Mouse (Mus musculus) kidney, postnatal 14 days (tissue): ENCODE measurements at regions not wholly inside any gene's neighbourhood (a gene's known extent, or its start where the extent isn't known, plus 50 kb on each side); places are given as distances from the start of the nearest gene placed in this dataset.

Experiments
- DNase-seq: peaks from one replicate; pipeline ENCODE4 v3.0.0; 2022; ENCODE audit warnings: mixed read lengths

DNA sequence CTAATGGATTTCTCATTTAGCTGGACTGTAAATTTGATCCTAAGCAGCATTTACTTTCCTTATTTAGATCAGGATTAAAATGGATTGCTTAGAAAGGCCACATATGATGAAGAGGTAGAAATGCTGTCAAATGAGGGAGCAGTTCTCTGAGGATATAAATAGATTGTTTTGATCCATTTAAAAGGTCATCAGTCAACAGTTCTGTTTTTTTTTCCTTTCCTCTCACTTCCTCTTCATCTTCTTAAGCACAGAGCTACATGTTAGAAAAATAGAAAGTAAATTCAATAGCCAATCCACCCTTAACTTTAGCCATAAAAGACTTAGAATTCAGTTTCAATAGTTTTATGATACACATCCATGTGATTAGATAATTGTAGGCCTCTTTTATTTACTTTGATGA, 971.5 kb upstream of the Cited2 start:
- no peak for DNase-seq

DNA sequence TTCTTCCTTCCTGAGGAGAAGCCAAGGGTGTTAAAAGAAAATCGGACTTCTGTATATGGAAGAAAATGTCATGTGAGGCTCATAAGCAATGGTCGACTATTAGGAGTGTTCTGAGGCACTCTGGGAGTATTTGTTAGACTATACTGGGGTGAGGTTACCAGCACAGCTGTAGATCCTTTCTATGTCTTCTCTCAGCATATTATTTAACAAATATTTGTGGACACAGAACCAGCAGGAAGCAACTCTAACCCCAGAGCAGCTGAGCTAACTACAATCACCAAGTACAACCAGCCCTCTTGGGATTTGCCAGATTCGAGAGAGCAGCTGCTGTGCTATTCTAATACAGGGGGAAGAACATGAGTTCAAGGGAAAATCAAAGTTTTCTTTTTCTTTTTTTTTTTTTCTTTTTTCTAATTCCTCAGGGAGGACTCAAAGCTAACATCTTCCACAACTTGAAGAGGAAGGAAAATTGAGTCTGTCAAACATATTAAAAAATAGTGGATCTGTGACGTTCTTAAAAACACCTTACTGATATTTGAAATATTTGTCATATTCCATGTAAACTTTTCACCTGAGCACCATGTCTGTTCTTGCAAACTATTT, 933.3 kb upstream of the Cited2 start:
- peak; percentile 55 for DNase-seq

DNA sequence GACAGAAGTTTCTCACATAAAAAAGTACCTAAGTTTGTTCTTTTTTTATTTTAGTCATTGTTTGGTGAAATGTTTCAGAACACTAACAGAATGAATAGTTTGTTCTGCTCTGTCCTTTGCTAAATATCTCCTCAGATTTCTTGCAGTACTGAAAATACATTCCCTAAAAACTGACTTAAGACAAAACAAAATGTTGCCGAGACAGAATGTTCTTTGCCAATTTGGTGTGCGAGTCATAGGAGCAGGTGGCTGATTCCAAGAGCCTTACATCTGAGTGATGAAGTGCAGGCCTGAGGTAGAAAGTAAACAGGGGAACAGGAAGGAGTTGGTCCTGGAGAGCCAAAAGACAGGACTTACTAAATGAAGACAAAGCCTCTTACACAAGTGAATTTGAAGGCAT, 919.0 kb upstream of the Cited2 start:
- DNase-seq: no peak

DNA sequence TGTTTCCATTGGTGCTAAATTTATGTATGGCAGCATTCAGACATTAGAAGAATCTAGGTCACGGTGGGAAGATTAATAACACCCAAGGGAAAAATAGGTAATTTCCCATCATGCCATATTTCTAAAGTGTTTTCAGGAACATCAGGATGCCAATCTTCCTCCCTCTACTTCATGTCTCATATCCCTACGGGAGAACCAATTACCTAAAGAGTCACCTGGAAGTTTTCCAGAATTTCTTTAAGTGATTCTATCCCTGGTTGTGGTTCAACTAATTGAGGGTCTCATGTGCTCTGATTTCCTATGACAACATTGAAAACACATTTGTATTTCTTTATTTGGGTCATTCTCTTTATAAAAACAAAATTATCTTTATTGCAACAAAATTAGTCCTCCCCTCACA, 912.3 kb upstream of the Cited2 start:
- no peak for DNase-seq

DNA sequence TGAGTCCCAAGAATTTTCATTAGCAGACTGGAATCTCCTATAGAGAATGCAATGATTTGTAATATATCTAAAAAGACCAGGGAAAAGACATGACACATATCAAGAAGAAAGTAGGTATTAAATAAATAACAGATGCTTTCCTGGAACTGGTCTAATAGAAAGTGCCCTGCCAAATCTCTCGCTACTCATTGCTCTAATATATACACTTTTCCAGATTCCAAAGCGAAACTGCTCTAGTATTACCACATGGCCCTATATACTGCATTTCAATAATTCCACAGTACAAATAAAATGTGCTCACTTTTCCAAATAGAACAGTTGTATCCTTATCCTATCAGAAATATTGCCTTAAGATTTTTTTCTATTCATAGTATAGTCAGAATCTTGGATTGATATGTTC, 909.0 kb upstream of the Cited2 start:
- DNase-seq: no peak

DNA sequence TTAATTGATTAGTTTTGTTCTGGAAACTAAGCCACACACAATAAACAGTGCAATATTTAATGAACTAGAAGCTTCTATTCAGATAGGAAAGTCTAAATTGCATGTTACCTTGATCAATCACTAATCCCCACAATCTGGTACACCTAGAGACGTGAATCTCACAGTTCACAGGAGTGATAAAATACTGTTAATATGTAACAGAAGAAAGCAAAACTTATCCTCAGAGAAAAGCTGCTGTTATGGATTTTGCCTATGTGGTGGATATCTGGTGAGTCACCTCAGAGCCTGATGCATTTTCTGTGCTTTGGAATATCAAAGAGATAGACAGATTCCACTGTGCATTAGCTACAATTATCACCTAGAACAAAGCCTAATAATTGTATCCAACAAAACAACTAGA, 861.5 kb upstream of the Cited2 start:
- DNase-seq: no peak

DNA sequence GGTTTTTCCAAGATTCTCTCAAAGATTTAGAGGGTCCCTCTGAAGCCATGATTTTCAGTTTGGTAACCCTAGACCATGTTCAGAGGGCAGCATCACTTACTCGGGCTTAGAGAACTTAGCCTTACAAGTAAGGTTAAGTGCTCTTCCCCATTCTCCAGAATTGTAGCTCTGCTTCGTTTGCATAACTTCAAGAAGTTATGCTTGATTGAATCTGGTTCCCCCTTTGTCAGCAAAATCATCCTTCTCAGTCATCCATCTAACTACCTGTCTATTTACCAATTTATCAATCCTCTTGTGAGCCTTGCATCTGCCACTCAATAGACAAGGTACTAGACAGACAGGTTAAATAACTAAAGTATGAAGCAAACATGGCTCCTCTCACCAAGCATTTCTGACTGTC, 856.1 kb upstream of the Cited2 start:
- DNase-seq: no peak

DNA sequence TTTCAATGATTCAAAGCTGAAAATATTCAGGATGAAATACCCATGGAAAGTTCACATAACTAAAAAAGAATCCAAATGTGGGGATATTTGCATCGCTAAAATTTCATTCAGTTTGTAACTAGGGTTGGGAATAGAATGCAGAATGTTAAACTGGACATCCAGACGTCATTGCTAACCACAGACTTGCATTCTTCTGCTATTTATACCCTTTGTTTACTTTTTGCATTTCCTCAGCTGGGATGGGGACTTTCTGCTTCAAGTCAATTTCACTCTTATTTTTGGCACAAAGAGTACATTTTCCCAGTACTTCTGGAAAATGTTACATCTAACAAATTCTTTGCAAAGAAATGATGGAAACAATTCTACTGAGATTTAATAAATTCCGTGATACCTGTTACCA, 848.9 kb upstream of the Cited2 start:
- no peak for DNase-seq

DNA sequence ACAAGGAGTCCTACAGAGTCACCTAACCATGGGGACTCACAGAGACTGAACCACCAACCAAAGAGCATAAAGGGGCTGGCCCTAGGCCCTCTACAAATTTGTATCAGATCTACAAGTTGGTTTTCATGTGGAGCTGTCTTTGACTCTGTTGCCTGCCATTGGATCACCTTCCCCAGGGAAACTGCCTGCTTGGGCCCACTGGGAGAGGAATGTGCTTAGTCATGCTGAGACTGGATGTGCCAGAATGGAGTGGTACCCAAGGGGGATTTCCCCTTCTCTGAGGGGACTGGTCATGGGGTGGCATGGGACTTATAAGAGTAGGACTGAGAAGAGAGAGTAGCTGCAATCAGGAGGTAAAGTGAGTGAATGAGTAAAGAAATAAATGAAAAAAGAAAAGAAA, 844.8 kb upstream of the Cited2 start:
- no peak for DNase-seq

DNA sequence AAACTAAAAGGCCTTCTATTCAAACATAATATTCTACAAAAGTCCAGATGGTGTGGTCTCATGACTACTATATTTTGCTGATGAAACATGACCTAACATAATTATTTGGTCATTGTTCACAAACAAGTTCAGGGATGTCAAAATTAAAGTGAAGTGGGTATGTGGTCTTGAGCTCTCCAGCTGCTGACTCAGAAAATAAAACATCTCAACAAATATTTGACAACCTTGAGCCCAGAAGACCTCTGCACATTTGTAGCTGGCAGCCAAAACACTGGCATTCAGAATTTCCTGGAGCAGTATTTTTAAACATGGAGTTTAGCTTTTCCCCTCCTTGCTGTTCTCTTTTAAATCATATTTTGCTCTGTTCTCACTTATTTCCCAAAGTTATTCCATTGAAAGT, 829.7 kb upstream of the Cited2 start:
- no peak for DNase-seq

DNA sequence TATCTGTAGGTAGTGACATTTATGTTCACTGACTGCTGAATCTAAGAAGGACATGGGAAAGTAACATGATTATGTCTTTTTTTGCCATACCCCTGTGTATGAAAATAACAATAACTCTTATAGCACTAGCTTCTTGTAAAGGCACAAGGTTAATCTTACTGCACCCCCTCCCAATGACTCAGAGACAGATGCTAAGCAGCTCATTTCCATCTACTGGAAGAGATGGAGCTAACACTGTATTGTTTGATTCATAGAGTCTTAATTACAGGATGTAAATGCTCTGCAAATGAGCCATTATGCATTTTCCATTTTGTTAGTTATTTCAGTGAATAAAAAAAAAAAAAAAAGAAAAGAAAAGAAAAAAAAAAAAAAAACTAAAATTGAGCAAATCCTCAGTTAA, 827.7 kb upstream of the Cited2 start:
- DNase-seq: no peak

DNA sequence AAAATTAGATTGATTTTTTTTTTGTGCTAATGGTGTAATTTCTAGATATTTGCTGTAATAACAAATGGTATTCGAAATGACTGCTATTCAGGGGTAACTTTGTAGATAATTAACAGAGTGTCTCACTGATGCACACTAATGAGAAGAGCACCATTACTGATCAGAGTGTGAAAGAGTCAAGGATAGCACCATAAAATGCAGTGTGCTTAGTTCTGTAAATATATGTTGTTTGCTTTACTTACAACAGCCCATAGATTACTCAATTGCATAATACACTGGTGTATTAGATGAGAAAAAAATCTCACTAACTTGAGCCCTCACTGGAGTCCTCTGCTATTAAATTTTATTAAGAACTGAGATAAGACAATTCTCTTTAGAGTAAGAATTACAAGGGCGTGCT, 800.1 kb upstream of the Cited2 start:
- no peak for DNase-seq

DNA sequence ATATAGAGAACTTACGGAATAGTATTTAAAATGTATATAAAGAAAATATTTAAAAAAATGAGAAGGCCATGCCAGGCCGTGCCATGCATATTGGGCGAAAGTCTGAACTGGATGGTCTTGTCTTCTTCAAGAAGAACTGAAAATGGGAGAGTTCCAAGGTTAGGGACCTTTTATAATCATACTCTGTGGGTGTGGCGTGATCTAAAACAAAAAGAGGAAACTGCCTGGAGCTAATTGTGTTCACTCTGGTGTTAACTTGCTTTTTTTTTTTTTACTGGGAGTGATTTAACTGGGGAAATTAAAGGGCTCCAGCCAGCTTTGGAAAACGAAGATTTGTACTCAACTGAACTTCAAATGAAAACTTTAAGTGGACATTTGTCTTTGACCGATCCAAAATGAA, 799.2 kb upstream of the Cited2 start:
- no peak for DNase-seq

DNA sequence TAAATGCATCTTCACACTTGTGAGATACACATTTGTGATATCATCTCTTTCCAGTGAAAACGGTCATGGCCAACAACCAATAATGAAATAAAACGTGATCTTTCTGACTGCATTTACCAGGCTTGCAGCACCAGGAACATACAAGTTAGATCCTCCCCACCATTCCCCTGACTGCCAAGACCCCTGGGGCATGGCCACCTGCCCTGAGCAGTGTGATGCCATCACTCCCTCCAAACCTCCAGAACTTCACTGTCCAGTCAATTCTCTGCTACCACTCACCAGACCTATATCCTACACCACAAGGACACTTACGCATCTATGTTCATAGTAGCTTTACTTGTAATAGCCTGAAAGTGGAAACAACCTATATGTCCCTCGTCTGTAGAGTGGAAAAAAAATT, 785.3 kb upstream of the Cited2 start:
- no peak for DNase-seq

DNA sequence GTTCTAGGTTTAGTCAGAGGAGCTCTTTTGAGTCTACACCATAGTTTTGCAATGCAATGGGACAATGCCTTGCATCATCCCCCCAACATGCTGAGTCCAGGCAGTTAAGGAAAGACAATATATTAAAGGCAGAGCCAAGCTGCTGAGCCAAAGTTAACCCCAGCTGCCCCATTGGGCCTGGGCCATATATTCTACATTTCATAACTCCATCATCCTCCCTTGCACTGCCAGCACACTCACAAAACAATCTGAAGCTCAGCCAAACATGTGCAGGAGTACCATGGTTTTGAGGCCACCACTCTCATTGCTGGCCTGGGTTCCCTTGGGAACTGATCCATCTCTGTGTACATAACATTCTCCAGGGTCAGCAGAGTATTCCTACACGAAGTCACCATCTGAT, 771.4 kb upstream of the Cited2 start:
- no peak for DNase-seq

DNA sequence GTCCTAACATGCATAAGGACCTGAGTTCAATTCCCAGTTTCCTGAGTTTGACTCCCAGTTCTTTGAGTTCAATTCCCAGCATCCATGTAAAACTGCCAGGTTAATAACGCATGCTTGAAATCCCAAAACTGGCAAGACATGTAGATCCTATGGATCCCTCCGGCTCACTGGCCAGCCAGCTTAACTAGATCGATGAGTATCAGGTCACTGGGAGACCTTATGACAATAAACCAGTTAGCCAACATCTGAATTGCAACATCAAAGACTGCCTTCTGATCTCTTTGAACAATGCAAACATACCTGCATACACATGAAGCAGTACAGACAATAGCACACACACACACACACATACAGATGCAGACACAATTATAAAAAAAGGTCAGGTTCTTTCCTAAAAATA, 762.0 kb upstream of the Cited2 start:
- DNase-seq: no peak

DNA sequence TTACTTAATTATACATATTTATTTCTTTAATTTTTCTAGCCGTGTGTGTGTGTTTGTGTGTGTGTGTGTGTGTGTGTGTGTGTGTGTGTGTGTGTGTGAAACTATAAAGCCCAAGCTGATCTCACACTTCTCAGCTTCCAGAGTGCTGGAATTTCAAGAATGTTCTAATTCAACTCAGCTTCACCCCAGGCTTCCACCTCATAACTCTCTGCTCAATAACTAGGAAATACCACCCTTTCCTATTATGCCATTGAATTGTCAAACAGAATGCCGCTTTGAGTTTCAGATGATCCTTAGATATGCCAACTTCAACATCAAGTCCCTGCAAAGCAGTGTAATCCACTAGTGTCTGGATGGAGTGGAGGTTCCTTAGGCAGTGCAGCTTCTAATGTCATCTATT, 760.6 kb upstream of the Cited2 start:
- DNase-seq: peak; percentile 12

DNA sequence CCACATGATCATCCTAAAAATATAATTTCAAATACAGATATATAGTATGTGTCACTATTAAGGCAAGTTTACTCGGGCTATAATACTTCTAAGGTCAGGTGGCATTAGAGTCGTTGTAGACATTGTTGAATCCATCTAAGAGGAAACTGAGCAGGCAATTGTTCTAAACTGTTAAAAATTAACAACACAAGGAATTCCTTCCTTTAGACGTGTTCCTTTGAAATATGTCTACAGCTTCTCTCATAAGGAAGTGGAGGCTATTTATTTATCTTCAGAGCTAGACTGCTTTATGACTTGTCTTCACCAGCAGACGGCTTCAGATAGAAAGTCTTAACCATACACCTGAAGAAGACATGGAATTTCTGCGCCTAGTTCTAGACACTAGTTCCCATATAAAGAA, 744.2 kb upstream of the Cited2 start:
- no peak for DNase-seq

DNA sequence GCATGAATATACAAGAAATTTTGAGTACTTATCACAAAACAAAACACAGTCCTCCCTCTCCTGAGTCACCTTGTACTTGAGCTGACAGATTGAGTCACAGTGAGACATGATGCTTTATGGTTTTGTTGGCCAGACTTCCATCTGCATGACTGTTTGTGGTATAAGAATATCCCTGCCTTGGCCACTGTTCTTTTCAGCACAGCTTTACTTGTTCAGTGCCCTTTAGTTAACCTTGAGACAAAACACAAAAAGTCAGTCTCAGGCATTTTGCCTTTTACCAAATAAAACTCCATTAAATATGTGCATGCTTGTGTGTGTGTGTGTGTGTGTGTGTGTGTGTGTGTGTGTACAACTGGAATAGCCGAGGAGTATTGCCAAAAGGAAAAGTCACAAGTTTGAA, 732.8 kb upstream of the Cited2 start:
- no peak for DNase-seq

DNA sequence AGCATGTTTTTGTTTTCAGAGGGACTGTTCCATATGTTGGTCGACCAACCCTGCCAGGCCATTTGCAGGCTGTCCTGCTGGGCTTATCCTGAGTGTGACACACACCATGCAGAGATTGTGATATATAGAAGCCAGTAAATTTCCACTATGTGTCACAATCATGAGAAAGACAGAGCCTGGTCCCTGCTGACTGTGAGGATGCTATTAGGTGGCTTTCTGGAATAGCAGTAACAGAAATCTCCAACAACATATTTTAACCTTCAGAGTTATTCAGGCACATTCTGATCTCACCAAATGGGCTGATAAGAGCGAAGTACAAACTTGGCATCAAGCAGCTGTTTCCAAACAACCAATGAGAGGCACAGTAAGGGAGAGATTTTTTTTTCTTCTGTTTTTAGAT, 729.2 kb upstream of the Cited2 start:
- DNase-seq: no peak

DNA sequence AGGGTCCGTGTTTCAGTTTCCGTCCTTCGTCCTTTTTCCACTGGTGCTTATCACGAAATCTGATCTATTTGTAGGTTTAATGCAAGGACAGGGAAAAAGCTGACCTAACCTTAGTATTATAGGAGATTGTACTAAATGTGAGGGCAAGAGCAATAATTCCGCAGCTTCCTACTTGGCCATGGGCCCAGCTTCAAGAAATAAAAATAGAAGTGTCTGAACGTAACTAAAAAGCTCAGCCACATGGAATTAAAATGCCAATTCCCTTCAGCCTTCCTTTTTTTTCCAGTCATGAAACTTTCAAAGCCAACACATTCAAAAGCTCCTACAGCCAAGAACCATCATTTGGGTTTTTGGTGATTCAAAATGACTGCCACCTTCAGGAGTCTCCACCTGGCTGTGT, 728.5 kb upstream of the Cited2 start:
- peak; percentile 58 for DNase-seq

DNA sequence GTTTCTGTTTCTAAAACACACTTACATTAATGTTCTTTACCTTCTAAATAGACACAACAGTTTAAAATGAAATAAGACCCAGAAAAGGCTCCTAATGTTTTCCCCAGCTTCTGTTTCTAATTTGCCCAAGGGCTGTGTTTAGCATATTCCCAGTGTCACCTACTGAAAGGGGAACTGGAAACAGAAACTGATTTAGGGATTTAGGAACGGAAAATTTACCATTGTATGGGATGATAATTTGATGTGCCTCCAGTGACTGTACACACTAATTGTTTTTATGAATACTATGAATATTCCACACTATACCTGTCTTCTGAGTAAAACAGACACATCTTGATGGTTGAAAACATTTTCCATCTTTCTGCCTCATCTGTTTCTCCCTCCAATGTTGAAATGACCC, 728.0 kb upstream of the Cited2 start:
- DNase-seq: no peak

DNA sequence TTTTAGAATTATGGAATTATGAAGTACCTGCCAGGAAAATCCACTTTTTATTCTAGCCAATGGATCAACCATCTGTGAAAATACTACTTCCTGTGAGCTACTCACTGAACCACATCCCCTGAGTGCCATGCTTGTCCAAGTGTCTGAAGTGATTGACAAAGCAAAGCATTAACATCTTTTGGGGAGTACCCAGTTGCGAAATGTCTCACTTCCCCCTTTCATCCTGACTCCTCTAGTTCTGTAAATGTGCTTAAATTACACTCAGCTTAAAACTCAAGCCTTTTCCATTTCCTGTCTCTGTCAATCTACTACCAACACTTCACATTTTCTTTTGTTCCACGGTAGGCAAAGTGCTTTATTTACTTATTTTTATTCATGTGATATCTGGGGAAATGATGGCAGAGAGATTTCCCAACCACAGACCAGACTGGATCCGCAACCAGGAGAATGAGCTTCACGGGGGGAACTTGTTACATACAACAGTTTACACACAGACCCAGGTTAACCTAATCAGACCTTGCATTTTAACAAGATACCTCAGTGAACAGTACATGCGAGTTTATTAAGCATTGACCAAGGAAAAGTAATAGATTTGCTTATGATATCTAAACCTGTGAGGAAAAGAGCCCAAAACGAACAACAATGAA, 726.1 kb upstream of the Cited2 start:
- DNase-seq: no peak

DNA sequence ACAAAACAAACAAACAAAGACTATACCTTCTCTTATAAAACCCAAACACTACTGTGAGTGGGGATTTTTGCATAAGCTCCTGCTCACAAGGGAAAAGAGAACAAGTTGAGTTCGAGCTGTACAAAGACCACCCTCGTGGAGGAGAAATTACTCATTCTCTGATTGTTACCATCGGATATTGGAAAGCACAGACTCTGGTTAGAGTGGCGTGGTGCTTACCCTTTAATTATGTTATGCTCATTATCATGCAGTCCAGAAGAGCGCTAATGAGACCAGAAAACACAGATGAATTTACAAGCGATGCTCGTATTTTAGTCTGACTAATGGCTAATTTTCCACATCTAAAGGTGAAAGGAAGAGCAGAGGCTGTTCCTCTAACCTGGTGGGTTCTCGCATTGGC, 721.7 kb upstream of the Cited2 start:
- no peak for DNase-seq

DNA sequence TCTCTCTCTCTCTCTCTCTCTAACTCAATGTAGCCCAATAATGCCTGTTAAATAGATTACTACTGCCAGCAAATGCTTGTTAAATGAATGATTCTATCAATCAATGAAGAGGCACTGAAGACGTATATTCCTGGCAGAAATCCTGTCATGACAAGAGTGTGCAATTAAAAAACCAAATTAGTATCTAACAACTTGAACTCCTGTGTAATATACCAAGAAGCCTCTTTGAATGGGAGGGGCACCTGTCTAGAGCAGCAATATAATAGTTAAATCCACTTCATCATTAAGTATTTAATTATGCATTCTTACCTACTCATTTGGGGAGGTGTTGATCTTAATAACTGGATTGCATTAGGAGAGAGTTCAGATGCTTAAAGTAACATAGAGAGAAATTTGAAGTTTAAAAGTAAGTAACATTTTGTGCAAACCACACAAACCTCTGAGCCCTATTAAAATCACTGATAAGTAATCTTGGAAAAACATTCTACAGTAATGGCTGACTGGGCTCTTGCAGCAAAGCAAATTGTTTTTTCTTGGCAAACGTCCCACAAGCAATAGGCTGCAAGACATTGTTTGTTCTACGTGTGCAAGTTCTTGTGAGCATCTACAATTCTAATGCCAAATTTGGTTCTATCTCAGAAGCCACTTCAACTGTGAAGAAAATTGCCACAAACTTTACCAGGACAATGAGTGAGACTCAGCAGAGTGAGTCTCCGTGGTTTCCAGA, 719.7 kb upstream of the Cited2 start:
- DNase-seq: peak; percentile 16
